In genomic region chr10:19673146-19673545, GRCm38 (mm10) we compare ENCODE assay signal across 23 mouse cellular contexts. TPM values are rescaled to one million over a fixed set of nuclear protein-coding genes. Genes with fewer than 3 reads are reported as not detected.
DNase-seq lines count a peak whose midpoint lies in the region; ATAC-seq and TF ChIP-seq lines count a peak whose summit lies in the region.
"Had no signal": no experiment of that assay in that cellular context is flagged by ENCODE, and none has a peak within 500 bp of the region (broad histone marks: within the 10 kb centered on the region; RNA-seq: fewer than 3 reads in every experiment).

No protein-coding gene starts in this region.

- no peak for ATAC-seq in CD4-positive, CD25-positive, alpha-beta regulatory T cell, adult 4 months
- ATAC-seq in common myeloid progenitor, adult 5-6 weeks (replicated peaks; ENCODE audit: low read depth, poor library complexity, severe bottlenecking): peak; percentile 55

- WGBS in liver, adult 2 months: 83% methylated on average over 1 of the region's 1 CpGs

- no peaks in the 10 kb centered on the region for H3K27me3 ChIP-seq in liver, adult 2 months (ENCODE audit: control insufficient read depth, insufficient read depth, low read length)
- H3K27me3 ChIP-seq: liver, embryonic 15.5 days; neural tube, embryonic 15.5 days had no signal

- TF ChIP-seq CTCF in liver, adult 2 months (IDR thresholded peaks at IDR 0.05; ENCODE audit: low read depth, low read length): peak; percentile 8; the same call in 1 of the 2 replicates

- DNase-seq in CD4-positive, CD25-positive, alpha-beta regulatory T cell, adult 2 months (ENCODE audit: low read depth, low spot score): peak; percentile 60
- no peak for DNase-seq in liver, adult 2 months (ENCODE audit: extremely low read depth, low read depth, low spot score)
- DNase-seq in liver: no peak
- peak; percentile 14 for DNase-seq in 3T3-L1 (ENCODE audit: low read depth, low spot score)
- DNase-seq in embryo, embryonic 10.5 days (ENCODE audit: low spot score): no peak
- no peak for DNase-seq in embryo, embryonic 10 days (ENCODE audit: low spot score)
- DNase-seq: adrenal gland, postnatal 14 days; cerebellum, adult 9-11 months; kidney, adult 18-20 months; kidney, postnatal 25 days; retina, postnatal 1 day; spleen, adult 18-20 months had no signal

- TF ChIP-seq POLR2A in liver, adult 2 months (IDR thresholded peaks at IDR 0.05; ENCODE audit: extremely low read depth, insufficient read depth, low read length): no peak

- H3K79me2 ChIP-seq in liver, adult 2 months (ENCODE audit: control insufficient read depth, insufficient read depth, low read length): no peaks in the 10 kb centered on the region

- H3K4me1 ChIP-seq in liver, adult 2 months (ENCODE audit: control insufficient read depth, insufficient read depth, low read length): no peaks in the 10 kb centered on the region
- H3K4me1 ChIP-seq: hindbrain, embryonic 10.5 days; liver, embryonic 15.5 days; neural tube, embryonic 15.5 days had no signal

- H3K4me3 ChIP-seq in liver, adult 2 months (ENCODE audit: insufficient read depth, low read depth, low read length): no peak overlapping the region
- H3K4me3 ChIP-seq: hindbrain, embryonic 10.5 days; liver, embryonic 15.5 days; neural tube, embryonic 15.5 days had no signal

- no peaks in the 10 kb centered on the region for H3K36me3 ChIP-seq in liver, adult 2 months (ENCODE audit: control insufficient read depth, insufficient read depth, low read length)
- H3K36me3 ChIP-seq: hindbrain, embryonic 10.5 days; liver, embryonic 15.5 days; neural tube, embryonic 15.5 days had no signal

- H3K9ac ChIP-seq in liver, adult 2 months (ENCODE audit: low read depth, low read length): no peak overlapping the region
- H3K9ac ChIP-seq: liver, embryonic 15.5 days; neural tube, embryonic 15.5 days had no signal

- no peak overlapping the region for H3K27ac ChIP-seq in liver, adult 2 months (replicated peaks; ENCODE audit: insufficient read depth, low read depth, low read length)
- H3K27ac ChIP-seq: hindbrain, embryonic 10.5 days; liver, embryonic 15.5 days; neural tube, embryonic 15.5 days had no signal

RNA-seq across cellular contexts. Expression of gene Il20ra, which starts 39.2 kb away (rescaled TPM):
- not detected for polyA plus RNA-seq in CD4-positive, CD25-positive, alpha-beta regulatory T cell, adult 4 months (2017; shearing (Covaris generic))
- total RNA-seq in liver, adult 2 months (2014; rRNA removed): not detected in 2 replicates
- polyA plus RNA-seq in liver, adult 2 months (2012; rRNA removed): not detected in 2 replicates
- total RNA-seq in common myeloid progenitor, adult 5-6 weeks (2017): 1.4 and 1.6 TPM in 2 replicates
- total RNA-seq: gastrocnemius, postnatal 4 days had no signal

RNA-seq across cellular contexts. Expression of gene Il22ra2, which starts 51.3 kb away (rescaled TPM):
- not detected for polyA plus RNA-seq in CD4-positive, CD25-positive, alpha-beta regulatory T cell, adult 4 months (2017; shearing (Covaris generic))
- not detected in 2 replicates for total RNA-seq in liver, adult 2 months (2014; rRNA removed)
- not detected in 2 replicates for polyA plus RNA-seq in liver, adult 2 months (2012; rRNA removed)
- total RNA-seq in common myeloid progenitor, adult 5-6 weeks (2017): 0.34 and 2.3 TPM in 2 replicates
- total RNA-seq: gastrocnemius, postnatal 4 days; layer of hippocampus, postnatal 14 days; left cerebral cortex, postnatal 36 days had no signal
- polyA plus RNA-seq: embryonic facial prominence, embryonic 11.5 days; heart, embryonic 14.5 days; hindbrain, embryonic 10.5 days; liver, embryonic 15.5 days; neural tube, embryonic 15.5 days; urinary bladder, adult 2 months had no signal

Comparison
In these comparisons a context has a peak if more than half of its experiments do, and no peak if none do; other contexts are left out.
1. DNase-seq: peak in CD4-positive, CD25-positive, alpha-beta regulatory T cell, adult 2 months (single experiment) and 3T3-L1 (single experiment); none in liver, adult 2 months (single experiment), liver (single experiment), embryo, embryonic 10.5 days (single experiment) and embryo, embryonic 10 days (single experiment).